In genomic region chr9:76003066-76003465, GRCm38 (mm10) we compare ENCODE assay signal across 26 mouse cellular contexts. TPM values are rescaled to one million over a fixed set of nuclear protein-coding genes. Genes with fewer than 3 reads are reported as not detected.
A peak's percentile ranks its signal among the peaks of the same experiment; 100 is the strongest.
DNase-seq lines count a peak whose midpoint lies in the region; ATAC-seq and TF ChIP-seq lines count a peak whose summit lies in the region.
"Had no signal": no experiment of that assay in that cellular context is flagged by ENCODE, and none has a peak within 500 bp of the region (broad histone marks: within the 10 kb centered on the region; RNA-seq: fewer than 3 reads in every experiment).

No protein-coding gene starts in this region.

- TF ChIP-seq POLR2A in heart, adult 2 months (IDR thresholded peaks at IDR 0.05; ENCODE audit: insufficient read depth, low read depth, low read length) = no peak

- H3K9ac ChIP-seq in heart, adult 2 months (ENCODE audit: low read depth, low read length) = no peak overlapping the region
- no peak overlapping the region for H3K9ac ChIP-seq in lung, postnatal 0 days (replicated peaks; ENCODE audit: low read depth)
- H3K9ac ChIP-seq: embryonic facial prominence, embryonic 13.5 days; kidney, embryonic 15.5 days; liver, embryonic 15.5 days; midbrain, embryonic 15.5 days had no signal

- WGBS in heart, adult 2 months = 74% methylated on average over 3 of the region's 3 CpGs
- WGBS in lung, postnatal 0 days = 29% methylated on average over 3 of the region's 3 CpGs

- H3K4me3 ChIP-seq in heart, adult 2 months = no peak overlapping the region
- H3K4me3 ChIP-seq in lung, postnatal 0 days (ENCODE audit: low read depth, low read length) = no peak overlapping the region
- H3K4me3 ChIP-seq: embryonic facial prominence, embryonic 13.5 days; erythroblast, embryonic 14.5 days; kidney, embryonic 15.5 days; liver, embryonic 15.5 days; midbrain, embryonic 15.5 days had no signal

- no peaks in the 10 kb centered on the region for H3K9me3 ChIP-seq in lung, postnatal 0 days (ENCODE audit: low read length)
- H3K9me3 ChIP-seq: embryonic facial prominence, embryonic 13.5 days; kidney, embryonic 15.5 days; liver, embryonic 15.5 days; midbrain, embryonic 15.5 days had no signal

- no peak; the same call in 1 of the 2 replicates for ATAC-seq in lung, postnatal 0 days
- ATAC-seq: CD4-positive, CD25-positive, alpha-beta regulatory T cell, adult 4 months; forebrain, embryonic 16.5 days; hindbrain, embryonic 16.5 days; midbrain, embryonic 15.5 days had no signal

- H3K27me3 ChIP-seq in heart, adult 2 months (ENCODE audit: control insufficient read depth, insufficient read depth, low read length) = no peaks in the 10 kb centered on the region
- H3K27me3 ChIP-seq in lung, postnatal 0 days (replicated peaks; ENCODE audit: insufficient read depth, low read length) = no peaks in the 10 kb centered on the region
- H3K27me3 ChIP-seq: embryonic facial prominence, embryonic 13.5 days; kidney, embryonic 15.5 days; liver, embryonic 15.5 days; midbrain, embryonic 15.5 days; Patski had no signal

- H3K36me3 ChIP-seq in heart, adult 2 months (ENCODE audit: control insufficient read depth, insufficient read depth, low read length) = peaks cover 3% of the 10 kb centered on the region
- H3K36me3 ChIP-seq in lung, postnatal 0 days (ENCODE audit: insufficient read depth, low read length) = no peaks in the 10 kb centered on the region
- H3K36me3 ChIP-seq: embryonic facial prominence, embryonic 13.5 days; kidney, embryonic 15.5 days; liver, embryonic 15.5 days; midbrain, embryonic 15.5 days had no signal

- no peaks in the 10 kb centered on the region for H3K79me2 ChIP-seq in heart, adult 2 months (replicated peaks; ENCODE audit: control insufficient read depth, insufficient read depth, low read length)

- H3K27ac ChIP-seq in heart, adult 2 months = peak overlapping the region; percentile 10; the same call in 1 of the 2 replicates
- H3K27ac ChIP-seq in lung, postnatal 0 days (ENCODE audit: low read length) = peak overlapping the region; percentile 69; the same call in 1 of the 2 replicates
- H3K27ac ChIP-seq: embryonic facial prominence, embryonic 13.5 days; kidney, embryonic 15.5 days; liver, embryonic 15.5 days; midbrain, embryonic 15.5 days had no signal

- H3K4me1 ChIP-seq in heart, adult 2 months (ENCODE audit: control insufficient read depth, insufficient read depth, low read length) = no peaks in the 10 kb centered on the region; the same call in none of the 2 replicates
- peaks cover 7% of the 10 kb centered on the region; the same call in 1 of the 2 replicates for H3K4me1 ChIP-seq in lung, postnatal 0 days (ENCODE audit: insufficient read depth, low read depth, low read length)
- H3K4me1 ChIP-seq: midbrain, embryonic 15.5 days had no signal

- no peak for TF ChIP-seq CTCF in heart, adult 2 months (IDR thresholded peaks at IDR 0.05)
- no peak for TF ChIP-seq CTCF in lung, postnatal 0 days (IDR thresholded peaks at IDR 0.05)

- intact Hi-C loops in heart, adult 2 months (cut with DNase I) = no loop called here

- peak overlapping the region; percentile 31; the same call in 1 of the 2 replicates for H3K4me2 ChIP-seq in lung, postnatal 0 days (replicated peaks; ENCODE audit: low read depth, low read length)
- H3K4me2 ChIP-seq: embryonic facial prominence, embryonic 13.5 days; kidney, embryonic 15.5 days; liver, embryonic 15.5 days; midbrain, embryonic 15.5 days had no signal

- no peak for TF ChIP-seq EP300 in heart, adult 2 months (IDR thresholded peaks at IDR 0.05; ENCODE audit: insufficient read depth, low read depth, low read length)
- TF ChIP-seq EP300 in lung, postnatal 0 days (IDR thresholded peaks at IDR 0.05) = peak; percentile 49

- DNase-seq in heart, adult 2 months = no peak
- no peak for DNase-seq in heart, postnatal 4 days
- DNase-seq in lung, postnatal 0 days (ENCODE audit: low spot score) = peak; percentile 59
- no peak for DNase-seq in lung, postnatal 25 days (ENCODE audit: low spot score)
- peak; percentile 35 for DNase-seq in NIH3T3 (ENCODE audit: low read depth)
- DNase-seq in cerebellum, postnatal 4 days (ENCODE audit: low spot score in 2 of 2) = no peak
- no peak for DNase-seq in urinary bladder, postnatal 36 days (ENCODE audit: low spot score in 2 of 2)
- DNase-seq: adrenal gland, postnatal 25 days; cerebellum, adult 11-12 months; cerebellum, adult 9-11 months; kidney, adult 18-20 months; layer of hippocampus, adult 9-11 months; liver; right cerebral cortex, adult 18-20 months; spleen, adult 18-20 months; thymus, postnatal 14 days had no signal

RNA-seq across cellular contexts. Expression of gene Hmgcll1, which starts 11.6 kb away (rescaled TPM):
- total RNA-seq in heart, adult 2 months (2021) = under 1 TPM in 1 of 2 experiments, not detected in 1; 0.18 TPM
- 0.12 and 0.29 TPM in 2 replicates for polyA plus RNA-seq in heart, adult 2 months (2012; rRNA removed)
- total RNA-seq in heart, postnatal 4 days (2021) = under 1 TPM; 0.41 to 0.60 TPM
- 4.7 and 5.7 TPM in 2 replicates for polyA plus RNA-seq in lung, postnatal 0 days (2015; fragmentation: Nextera tagmentation; extraction: Ambion mirVana)
- total RNA-seq: common myeloid progenitor, adult 5-6 weeks had no signal
- polyA plus RNA-seq: CD4-positive, CD25-positive, alpha-beta regulatory T cell, adult 4 months; erythroblast, embryonic 14.5 days had no signal

Comparison
In these comparisons a context has a peak if more than half of its experiments do, and no peak if none do; other contexts are left out.
1. DNase-seq: peak in lung, postnatal 0 days (single experiment) and NIH3T3 (single experiment); none in heart, adult 2 months (0 of 2), heart, postnatal 4 days (single experiment), lung, postnatal 25 days (single experiment), cerebellum, postnatal 4 days (0 of 2) and urinary bladder, postnatal 36 days (0 of 2).